Mouse (Mus musculus) ovary, postnatal 10 days (tissue): ENCODE measurements around the gene Slc9a8.

ENCODE experiments used
- DNase-seq: peaks from one replicate; pipeline ENCODE4 v3.0.0; 2022; ENCODE audit warnings: low spot score

Slc9a8 gene

DNA sequence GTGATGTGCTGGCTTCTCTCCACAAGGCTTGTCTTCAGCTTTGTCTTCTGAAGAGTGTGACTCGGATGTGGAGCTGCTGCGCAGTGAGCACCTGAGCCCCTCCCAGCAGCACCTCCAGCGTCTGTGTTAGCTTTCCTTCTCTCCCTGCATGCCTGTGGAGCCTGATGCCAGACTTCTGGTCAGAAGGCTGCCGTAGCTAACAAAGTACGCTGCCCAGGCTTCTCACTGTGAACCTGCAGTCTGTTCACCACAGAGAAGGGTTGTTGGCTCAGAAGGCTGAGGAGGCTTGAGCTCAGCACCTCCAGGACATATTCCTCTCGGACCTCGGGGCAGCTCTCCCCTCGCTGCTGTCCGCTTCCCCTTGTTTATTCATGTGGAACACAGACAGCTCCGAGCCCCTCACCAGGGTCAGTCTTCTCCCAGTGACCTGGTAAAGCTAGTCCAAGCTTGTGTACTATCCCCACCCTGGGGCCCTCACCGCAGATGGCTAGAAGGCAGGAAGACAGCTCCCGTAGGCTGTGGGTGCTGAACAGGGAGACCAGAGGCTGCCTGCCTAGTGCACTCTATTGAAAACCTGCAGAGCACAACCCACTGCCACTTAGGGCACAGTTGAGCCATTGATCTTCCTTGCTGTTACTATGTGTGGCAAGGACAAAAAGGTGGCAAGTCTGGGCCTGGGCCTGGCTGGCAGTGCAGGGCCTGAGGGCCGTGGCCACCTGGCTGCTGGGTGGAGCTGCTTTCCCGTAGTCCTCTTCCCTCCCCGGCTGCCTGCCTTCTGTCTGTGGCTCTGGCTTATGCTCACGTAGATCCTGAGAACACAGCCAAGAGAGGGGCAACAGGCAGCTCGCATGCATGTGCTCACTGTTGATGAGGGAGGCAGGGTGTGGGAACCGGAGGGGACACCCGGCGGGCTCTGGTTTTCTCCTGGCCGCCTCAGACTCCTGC is 28.1 kb downstream of the Slc9a8 start:
- DNase-seq: no peak

DNA sequence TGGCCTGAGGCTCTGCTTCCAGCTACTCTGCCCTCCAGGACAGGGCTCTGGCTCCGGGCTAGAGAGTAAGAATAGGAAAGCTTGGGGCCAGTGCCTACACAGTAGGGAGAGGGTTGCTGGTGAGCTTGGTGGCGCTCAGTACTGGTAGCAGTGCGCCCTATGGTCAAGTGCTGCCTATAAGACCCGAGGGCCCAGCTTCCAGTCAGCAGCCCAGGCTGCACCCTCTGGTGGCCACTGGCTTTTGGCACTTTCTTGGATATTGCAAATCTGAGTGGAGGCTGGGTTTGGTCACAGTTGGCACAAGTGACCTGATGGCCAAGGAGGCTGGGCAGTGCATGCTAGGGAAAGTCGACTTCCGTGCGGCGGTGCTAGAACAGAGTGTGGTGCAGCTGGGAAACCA is 29.1 kb downstream of the Slc9a8 start:
- no peak for DNase-seq

DNA sequence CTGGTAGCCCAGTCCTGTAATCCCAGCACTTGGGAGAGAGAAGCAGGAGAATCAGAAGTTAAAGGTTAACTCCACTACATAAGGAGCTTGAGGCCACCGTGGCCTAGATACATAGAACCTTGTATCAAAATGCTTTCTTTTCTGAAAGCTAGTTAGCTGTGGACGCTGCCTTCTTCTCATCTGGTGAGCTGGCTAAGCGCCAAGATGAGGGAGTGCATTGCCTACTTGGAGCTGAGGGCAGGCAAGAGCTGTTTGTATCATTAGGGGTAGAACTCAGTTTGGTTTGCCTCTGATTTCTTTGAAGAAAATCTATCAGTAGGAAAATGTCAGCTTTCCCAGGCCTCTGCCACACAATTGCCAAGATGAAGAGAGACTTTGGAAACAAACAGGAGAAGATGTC is 32.3 kb downstream of the Slc9a8 start:
- DNase-seq: no peak

DNA sequence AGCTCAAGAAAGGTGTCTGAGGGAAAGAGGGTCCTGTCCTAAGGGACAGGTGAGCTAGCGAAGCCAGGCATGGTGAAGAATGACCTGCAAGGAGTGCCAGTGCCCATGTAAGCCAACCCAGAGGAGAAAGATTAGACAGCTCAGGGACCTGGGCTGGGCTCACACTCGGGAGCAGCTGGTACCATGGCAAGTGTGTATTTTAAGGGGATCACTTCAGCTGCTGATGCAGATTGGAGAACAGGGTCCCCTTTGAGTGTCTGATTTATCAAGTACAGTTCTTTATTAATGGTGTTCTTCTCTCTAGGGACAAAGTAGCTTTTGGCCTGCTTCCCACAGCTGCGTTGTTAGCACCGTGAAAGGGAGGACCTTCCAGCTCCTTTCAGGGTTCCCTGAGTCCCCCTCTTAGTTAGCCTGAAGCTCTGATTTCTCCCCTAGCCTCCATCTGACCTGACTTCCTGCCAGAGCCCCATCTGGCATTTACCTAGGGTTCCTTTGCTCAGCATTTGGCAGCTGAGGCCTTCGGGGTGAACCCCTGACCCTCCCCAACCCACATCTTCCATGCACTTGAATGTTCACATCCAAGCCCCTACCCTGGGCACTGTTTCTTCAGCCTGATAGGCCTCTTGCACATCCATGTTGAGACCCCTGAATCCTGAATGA is 35.0 kb downstream of the Slc9a8 start:
- no peak for DNase-seq

GRCm38 (mm10) chr2:167457213-167457612 is 35.7 kb downstream of the Slc9a8 start:
- no peak for DNase-seq

GRCm38 (mm10) chr2:167458548-167458947 is 37.0 kb downstream of the Slc9a8 start:
- no peak for DNase-seq

GRCm38 (mm10) chr2:167459071-167459865 is 37.8 kb downstream of the Slc9a8 start:
- no peak for DNase-seq

DNA sequence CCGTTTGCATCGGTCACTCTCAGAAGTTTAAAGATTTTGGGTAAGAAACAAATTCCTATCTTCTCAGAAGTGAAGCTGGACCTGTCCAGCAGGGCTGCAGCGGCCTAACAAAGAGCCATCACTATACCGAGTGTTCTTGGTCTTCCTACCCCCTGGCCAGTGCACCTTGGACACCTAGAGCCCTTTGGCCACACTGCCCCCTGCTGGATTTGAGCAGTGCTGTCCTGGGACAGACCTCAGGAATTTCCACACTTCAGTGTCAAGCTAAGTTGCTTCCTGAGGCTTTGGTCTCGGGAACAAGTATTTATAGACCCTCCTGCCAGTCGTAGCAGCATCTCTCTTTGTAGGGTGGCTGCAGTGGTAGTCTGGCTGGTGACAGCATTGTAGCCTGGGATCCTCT is 41.4 kb downstream of the Slc9a8 start:
- DNase-seq: peak; percentile 37

DNA sequence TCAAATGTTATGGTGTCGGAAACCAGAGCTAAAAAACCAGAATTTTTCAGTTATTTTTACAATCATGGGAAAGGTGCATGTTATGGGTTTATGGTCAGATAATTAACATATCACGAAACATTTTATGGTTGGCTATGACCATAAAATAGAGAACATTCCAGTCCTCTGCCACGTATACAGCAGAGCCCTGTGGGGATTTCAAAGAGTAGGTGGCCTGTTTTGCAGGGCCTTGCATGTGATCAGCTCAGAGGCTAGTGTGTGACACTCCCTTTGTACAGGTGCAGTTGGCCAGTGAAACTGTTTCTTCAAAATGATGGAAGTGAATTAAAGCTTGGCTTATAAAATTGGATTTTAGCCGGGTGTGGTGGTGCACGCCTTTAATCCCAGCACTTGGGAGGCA is 42.3 kb downstream of the Slc9a8 start:
- DNase-seq: no peak

DNA sequence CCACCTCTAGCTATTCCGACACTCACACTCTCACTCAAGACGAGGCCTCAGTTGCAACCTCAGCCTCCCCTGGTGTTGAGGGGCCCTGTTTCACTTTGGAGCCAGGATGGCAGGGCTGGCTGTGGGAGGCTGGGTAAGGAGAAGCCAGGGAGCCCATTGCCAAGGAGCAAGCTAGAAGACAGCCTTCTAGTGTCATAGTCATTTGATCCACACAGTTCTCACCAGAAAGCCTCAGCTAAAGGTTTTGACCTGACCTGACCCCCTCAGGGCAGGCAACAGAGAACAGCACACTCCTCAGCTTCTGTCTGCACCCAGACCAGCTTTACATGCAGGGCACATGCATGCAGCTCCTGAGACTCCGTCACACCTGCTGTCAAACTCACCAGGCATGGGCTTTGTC is 44.4 kb downstream of the Slc9a8 start:
- no peak for DNase-seq

GRCm38 (mm10) chr2:167467214-167467613 is 45.7 kb downstream of the Slc9a8 start:
- no peak for DNase-seq

DNA sequence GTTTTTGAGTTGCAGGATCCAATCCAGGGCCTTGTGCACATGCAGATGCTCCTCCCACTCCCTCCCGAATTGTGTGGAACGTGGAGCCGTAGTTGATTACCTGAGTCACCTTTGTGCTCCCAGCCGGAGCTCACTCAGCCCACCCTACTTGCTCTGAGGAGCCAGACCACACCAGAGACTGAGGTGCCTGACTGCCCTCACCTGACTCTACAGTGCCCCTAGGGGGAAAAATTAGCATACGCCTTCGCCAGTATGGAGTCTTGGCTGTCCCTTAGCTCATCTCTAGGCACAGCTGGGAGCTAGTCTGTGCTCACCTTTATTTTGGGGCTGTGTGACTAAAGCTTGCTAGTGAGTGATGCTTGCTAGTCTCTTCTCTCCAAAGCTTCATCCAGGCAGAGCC is 46.9 kb downstream of the Slc9a8 start:
- no peak for DNase-seq

GRCm38 (mm10) chr2:167470611-167471010 is 49.1 kb downstream of the Slc9a8 start:
- DNase-seq: no peak

DNA sequence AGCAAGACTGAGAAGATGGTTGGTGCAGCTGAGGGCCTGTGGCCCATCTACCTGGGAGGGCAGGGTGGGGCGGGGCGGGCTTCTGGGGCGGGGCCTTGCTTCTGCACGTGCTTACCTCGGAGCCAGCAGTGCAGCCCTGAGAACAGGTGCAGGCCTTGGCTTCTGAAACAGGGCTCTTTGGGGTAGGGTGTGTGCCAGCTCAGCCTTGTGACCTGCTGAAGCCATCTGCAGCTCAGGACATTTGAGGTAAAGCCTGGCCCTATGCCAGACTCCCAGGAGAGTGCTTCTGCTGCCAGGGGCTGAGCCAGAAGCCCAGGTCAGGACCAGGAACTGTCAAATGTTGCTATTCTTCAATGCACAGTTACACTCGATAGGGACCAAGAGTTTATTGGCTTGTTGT is 50.1 kb downstream of the Slc9a8 start:
- DNase-seq: no peak

DNA sequence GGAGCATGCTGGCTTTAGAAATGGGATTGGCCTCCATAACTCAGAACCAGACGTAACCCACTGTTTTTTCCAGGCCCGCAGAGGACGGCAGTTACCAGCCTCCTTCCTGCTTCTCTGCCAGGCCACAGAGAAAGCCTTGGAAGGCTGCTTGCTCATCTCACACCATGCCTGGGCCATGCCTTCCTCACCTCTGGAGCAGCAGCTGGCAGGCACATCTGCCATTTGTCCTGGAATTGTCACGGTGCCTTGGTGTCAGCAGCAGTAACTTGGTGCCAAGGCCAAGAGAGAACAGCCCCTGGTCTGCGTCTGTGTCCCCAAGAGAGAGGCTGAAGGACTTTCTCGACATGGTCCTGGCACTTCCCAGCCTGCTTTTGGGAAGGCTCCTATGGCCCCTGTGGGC is 52.7 kb downstream of the Slc9a8 start:
- DNase-seq: no peak

DNA sequence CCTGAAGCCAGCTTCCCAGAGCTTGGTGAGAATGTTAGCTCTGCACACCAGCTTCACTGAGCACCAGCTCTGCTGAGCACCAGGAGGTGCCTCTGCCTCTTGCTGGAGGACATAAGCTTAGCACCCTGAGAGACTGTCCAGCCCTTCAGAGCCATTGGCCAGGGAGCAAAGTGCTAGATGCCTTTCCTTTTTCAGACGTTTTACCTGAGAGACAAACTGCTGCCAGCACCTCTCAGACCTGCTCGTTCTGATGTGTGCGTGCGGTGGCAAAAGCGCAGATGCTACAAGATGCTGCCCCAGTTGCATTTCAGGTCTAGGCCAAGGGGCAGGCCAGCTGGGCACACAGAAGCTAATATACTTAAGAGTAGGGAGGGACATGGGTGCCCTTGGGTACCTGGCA is 54.1 kb downstream of the Slc9a8 start:
- no peak for DNase-seq

DNA sequence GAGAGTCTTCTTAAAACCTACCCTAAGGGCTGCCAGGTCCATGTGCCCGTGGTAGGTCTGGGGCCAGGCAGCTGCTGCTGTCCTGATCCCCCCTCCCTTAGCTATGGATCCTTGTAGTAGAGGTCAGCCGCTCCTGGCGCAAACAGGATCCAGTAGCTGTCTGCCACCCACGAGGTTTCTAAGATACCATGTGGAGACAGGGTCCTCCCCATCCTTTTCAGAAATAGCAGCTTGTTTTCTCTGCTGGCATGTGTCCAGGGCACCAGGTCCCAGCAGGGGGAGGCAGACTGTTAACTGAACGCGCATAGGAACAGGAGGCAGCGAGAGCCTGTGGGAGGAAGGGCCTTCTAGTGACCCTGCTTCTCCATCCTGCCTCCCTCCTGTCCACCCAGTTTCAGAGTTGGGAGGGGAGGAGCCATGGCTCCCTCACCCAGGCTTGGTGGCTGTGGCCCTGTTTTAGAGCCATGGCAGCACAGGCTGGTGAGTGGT is 54.7 kb downstream of the Slc9a8 start:
- peak; percentile 54 for DNase-seq

DNA sequence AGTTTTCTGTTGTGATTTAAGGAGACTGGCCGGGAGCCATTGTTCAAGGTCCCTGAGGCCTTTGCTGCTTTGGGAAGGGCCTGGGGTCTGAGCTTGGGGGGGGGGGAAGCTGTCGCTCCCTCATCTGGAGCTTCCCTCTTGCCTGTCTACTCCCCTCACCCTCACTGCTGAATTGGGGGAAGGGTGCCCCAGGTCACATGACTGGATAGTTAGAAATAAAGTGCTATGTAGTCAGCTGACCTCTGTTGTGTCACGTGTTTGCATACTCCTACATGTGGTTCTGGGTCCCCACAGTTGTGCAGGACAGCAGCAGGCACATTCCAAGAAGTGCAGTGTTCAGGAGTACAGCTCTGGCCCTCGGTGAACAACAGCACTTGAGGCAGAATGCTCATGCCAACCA is 55.2 kb downstream of the Slc9a8 start:
- DNase-seq: no peak

DNA sequence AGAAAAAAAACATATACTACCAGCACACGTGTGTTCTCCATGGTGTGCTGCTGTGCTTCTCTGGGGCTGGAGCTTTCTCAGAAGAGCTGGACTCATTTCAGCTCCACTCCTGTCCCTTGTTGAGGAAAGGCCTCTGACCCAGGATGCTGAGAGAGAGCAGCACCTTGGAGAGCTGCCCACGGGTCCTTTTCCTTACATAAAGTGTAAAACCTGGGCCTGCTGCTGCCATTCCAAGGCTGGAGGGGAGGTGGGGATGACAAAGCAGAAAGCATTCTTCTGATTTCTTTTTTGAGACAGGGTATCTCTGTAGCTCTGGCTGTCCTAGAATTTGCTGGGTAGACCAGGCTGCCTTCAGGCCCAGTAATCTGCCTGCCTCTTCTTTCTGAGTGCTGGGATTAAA is 56.6 kb downstream of the Slc9a8 start:
- no peak for DNase-seq

DNA sequence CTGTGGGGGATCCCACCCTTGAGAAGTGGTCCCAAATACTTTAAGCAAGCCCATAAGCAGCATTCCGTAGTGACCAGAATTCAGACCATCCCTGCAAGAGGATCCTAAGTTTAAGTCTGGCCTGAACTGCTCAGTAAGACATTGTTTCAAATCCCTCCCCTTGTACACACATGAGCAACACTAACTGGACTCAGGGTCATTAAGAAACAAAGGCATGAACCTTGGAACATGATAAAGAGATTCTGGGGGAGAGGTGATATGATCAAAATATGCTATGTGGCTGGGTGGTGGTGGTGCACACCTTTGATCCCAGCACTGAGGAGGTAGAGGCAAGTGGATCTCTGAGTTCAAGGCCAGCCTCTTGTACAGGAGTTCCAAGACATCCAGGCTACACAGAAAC is 58.0 kb downstream of the Slc9a8 start:
- no peak for DNase-seq

DNA sequence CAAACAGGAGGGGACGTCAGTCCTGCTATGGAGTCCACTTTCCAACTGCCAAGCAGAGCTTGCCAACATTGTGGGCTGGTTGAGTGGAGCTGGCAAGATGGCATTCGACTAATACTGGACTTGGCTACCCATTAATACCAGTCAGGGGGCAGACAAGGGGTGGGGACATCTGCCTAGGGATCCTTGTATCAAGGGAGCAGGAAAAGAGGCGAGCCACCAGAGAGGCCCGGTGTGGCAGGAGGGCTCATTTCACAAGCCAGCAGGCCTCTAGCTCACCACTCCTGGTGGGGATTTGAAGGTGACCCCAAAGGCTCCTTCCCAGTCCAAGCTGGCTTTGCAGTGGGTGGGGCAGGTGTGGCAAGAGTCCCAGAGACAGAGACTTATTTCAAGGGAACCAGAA is 61.2 kb downstream of the Slc9a8 start:
- DNase-seq: no peak

DNA sequence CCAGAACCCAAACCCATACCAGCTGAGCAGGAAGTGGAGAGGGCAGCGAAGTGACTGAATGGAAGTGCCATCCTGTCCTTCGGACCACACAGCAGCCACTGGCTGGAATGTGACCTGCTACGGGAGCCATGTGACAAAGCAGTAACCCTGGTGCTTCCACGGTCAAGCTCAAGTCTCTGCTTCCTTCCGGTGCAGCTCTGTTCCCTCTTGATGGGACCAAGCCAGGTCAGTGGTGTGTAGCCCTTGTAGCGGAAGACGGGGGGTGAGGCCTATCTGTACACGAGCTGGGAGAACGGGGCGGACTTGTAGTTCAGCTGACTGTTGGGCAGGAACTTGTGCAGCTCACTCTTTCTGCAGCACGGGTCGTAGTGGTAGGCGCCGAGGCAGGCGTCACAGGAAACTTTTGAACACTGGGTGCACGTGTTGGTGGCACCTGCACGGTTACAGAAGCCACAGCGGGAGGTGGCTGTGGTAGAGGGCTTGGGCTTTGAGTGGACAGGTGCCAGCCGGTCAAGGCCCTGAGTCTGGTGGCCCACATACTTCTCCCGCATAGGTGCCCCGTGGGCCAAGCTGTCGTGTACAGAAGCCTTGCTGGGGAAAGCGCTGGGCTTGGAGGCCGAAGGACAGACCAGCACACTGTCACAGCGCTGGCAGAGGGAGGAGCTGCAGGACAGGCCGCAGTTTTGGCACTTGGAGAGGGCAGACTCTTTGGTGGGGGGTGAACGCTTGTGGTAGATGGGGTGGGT is 61.7 kb downstream of the Slc9a8 start:
- DNase-seq: no peak
